Mouse (Mus musculus) left cerebral cortex, adult 18-20 months (tissue): Measurements from ENCODE around the gene Eif2b3. TPM values are rescaled to one million over a fixed set of nuclear protein-coding genes. Genes with fewer than 3 reads are reported as not detected.

Experiments
- total RNA-seq, 2 experiments: library from RNA; stranded (reverse); gene quantifications; 2 replicates each; pipeline ENCODE4 v1.2.3; 2021

The Eif2b3 gene
- total RNA-seq, 2 experiments from 2014 or later = 18.8 to 20.6 TPM

Other genes with a start within 250 kb of the Eif2b3 start
- gene Toe1, start 211.8 kb upstream of the Eif2b3 start, total RNA-seq = 10 to 100 TPM; 12.5 to 15.1 TPM
- gene Mutyh, start 211.7 kb upstream of the Eif2b3 start, total RNA-seq = 1 to 10 TPM; 2.0 to 3.3 TPM
- gene Hpdl, start 197.7 kb upstream of the Eif2b3 start, total RNA-seq = 1 to 10 TPM; 1.5 to 1.6 TPM
- 10 to 100 TPM in 1 of 2 experiments, 1 to 10 TPM in 1; 9.6 to 10.9 TPM for gene Zswim5, start 142.0 kb upstream of the Eif2b3 start, total RNA-seq
- 10 to 100 TPM; 63.7 to 68.4 TPM for gene Urod, start 25.0 kb upstream of the Eif2b3 start, total RNA-seq
- 10 to 100 TPM; 39.4 to 46.0 TPM for gene Hectd3, start 24.1 kb upstream of the Eif2b3 start, total RNA-seq
- 1 to 10 TPM; 1.1 to 2.0 TPM for gene Ptch2, start 76.7 kb downstream of the Eif2b3 start, total RNA-seq
- gene Btbd19, start 106.3 kb downstream of the Eif2b3 start, total RNA-seq = 10 to 100 TPM; 13.1 to 14.2 TPM
- gene Tctex1d4, start 107.4 kb downstream of the Eif2b3 start, total RNA-seq = under 1 TPM in 1 of 2 experiments, not detected in 1; 0.77 TPM
- 10 to 100 TPM; 16.9 to 17.3 TPM for gene Plk3, start 114.6 kb downstream of the Eif2b3 start, total RNA-seq
- 100 to 1,000 TPM; 585 to 613 TPM for gene Rps8, start 136.8 kb downstream of the Eif2b3 start, total RNA-seq
- gene Kif2c, start 163.2 kb downstream of the Eif2b3 start, total RNA-seq = under 1 TPM in 1 of 2 experiments, not detected in 1; 0.16 TPM
- gene Tmem53, start 232.5 kb downstream of the Eif2b3 start, total RNA-seq = 1 to 10 TPM; 4.1 to 4.3 TPM
- gene Armh1, start 232.7 kb downstream of the Eif2b3 start, total RNA-seq = under 1 TPM; 0.26 to 0.40 TPM